Mouse (Mus musculus) layer of hippocampus, postnatal 25 days (tissue): ENCODE results near the gene Slamf8. TPM values are rescaled to one million over a fixed set of nuclear protein-coding genes. Genes with fewer than 3 reads are reported as not detected.

ENCODE experiments used
- DNase-seq, 2 experiments: peaks; one replicate each; pipeline ENCODE4 v3.0.0; 2022; ENCODE audit warnings: mixed read lengths in 2 of 2, low spot score in 1 of 2; ENCODE audit errors: extremely low spot score in 1 of 2
- total RNA-seq, 2 experiments: library from RNA; stranded (reverse); gene quantifications; 2 replicates each; pipeline ENCODE4 v1.2.3; 2021

The Slamf8 gene
- total RNA-seq, result not detected

- no peak for DNase-seq
These were observed at the start of gene Slamf8 for GRCm38 (mm10) chr1:172590385-172590784. Slamf8 (minus strand) TSS chr1:172590568.

GRCm38 (mm10) chr1:172638781-172639180 is 48.4 kb upstream of the Slamf8 start:
- no peak for DNase-seq

GRCm38 (mm10) chr1:172637801-172638200 is 47.4 kb upstream of the Slamf8 start:
- DNase-seq, result no peak

GRCm38 (mm10) chr1:172636266-172636665 is 45.9 kb upstream of the Slamf8 start:
- no peak for DNase-seq

GRCm38 (mm10) chr1:172635258-172635657 is 44.9 kb upstream of the Slamf8 start:
- no peak for DNase-seq

- no peak for DNase-seq
These were observed 43.8 kb upstream of the Slamf8 start for GRCm38 (mm10) chr1:172634136-172634535.

GRCm38 (mm10) chr1:172632451-172633326 is 42.3 kb upstream of the Slamf8 start, which contains the start of gene Dusp23:
Dusp23 (minus strand) TSS chr1:172632962.
- DNase-seq, result peak; percentile 82 to 89

GRCm38 (mm10) chr1:172631721-172632120 is 41.4 kb upstream of the Slamf8 start:
- DNase-seq, result no peak

GRCm38 (mm10) chr1:172629831-172630230 is 39.5 kb upstream of the Slamf8 start:
- DNase-seq, result no peak

GRCm38 (mm10) chr1:172626306-172626705 is 35.9 kb upstream of the Slamf8 start:
- DNase-seq, result no peak

- DNase-seq, result no peak
These were observed 33.7 kb upstream of the Slamf8 start for GRCm38 (mm10) chr1:172624081-172624480.

GRCm38 (mm10) chr1:172623599-172623998 is 33.2 kb upstream of the Slamf8 start:
- DNase-seq, result no peak

GRCm38 (mm10) chr1:172619235-172619634 is 28.9 kb upstream of the Slamf8 start:
- DNase-seq, result peak; percentile 51 to 75

GRCm38 (mm10) chr1:172618141-172618540 is 27.8 kb upstream of the Slamf8 start:
- DNase-seq, result no peak

GRCm38 (mm10) chr1:172617365-172618076 is 27.2 kb upstream of the Slamf8 start:
- no peak for DNase-seq

- DNase-seq, result peak; percentile 29 to 37
These were observed 26.4 kb upstream of the Slamf8 start for GRCm38 (mm10) chr1:172616537-172617300.

GRCm38 (mm10) chr1:172615412-172615811 is 25.0 kb upstream of the Slamf8 start:
- no peak for DNase-seq

- DNase-seq, result no peak
These were observed 24.3 kb upstream of the Slamf8 start for GRCm38 (mm10) chr1:172614654-172615053.

GRCm38 (mm10) chr1:172612745-172613144 is 22.4 kb upstream of the Slamf8 start:
- DNase-seq, result no peak

- DNase-seq, result no peak
These were observed 20.9 kb upstream of the Slamf8 start for GRCm38 (mm10) chr1:172611304-172611703.

GRCm38 (mm10) chr1:172602326-172602725 is 12.0 kb upstream of the Slamf8 start, which contains the start of gene Fcrl6:
Fcrl6 (minus strand) TSS chr1:172602551.
- no peak for DNase-seq
